Mouse (Mus musculus) lung, adult 2 months (tissue): ENCODE results near the gene Rragd. TPM values are rescaled to one million over a fixed set of nuclear protein-coding genes. Genes with fewer than 3 reads are reported as not detected.
A peak's percentile ranks its signal among the peaks of the same experiment; 100 is the strongest.

Experiments
- DNase-seq: peaks from one replicate; pipeline ENCODE4 v3.0.0; 2022
- H3K4me1 ChIP-seq: fragments of 200-500 bp; 2 replicates; pipeline ENCODE4 v1.6.1; 2011; ENCODE audit warnings: low read length; ENCODE audit not compliant: control insufficient read depth, insufficient read depth
- H3K4me3 ChIP-seq: fragments of 200-500 bp; replicated peaks from 2 replicates; pipeline ENCODE3; 2011; ENCODE audit warnings: low read depth, mild to moderate bottlenecking, control low read depth, low read length; ENCODE audit errors: extremely low read depth
- CTCF ChIP-seq: fragments of 200-500 bp; IDR thresholded peaks from 2 replicates; pipeline ENCODE4 v1.5.1; 2011; ENCODE audit warnings: mild to moderate bottlenecking, low read length, control low read depth; ENCODE audit not compliant: insufficient read depth
- POLR2A ChIP-seq: fragments of 200-500 bp; IDR thresholded peaks from 2 replicates; pipeline ENCODE4 v1.6.1; 2011; ENCODE audit warnings: low read depth, mild to moderate bottlenecking, control low read depth, low read length, borderline replicate concordance; ENCODE audit errors: extremely low read depth
- WGBS: fragments of 180-500 bp; shearing (Covaris S2); methylation state at CpG from one replicate; pipeline ENCODE4 v1.1.7; 2018; 5-methylcytosine and 5-hydroxymethylcytosine counted together
- polyA plus RNA-seq: library from polyadenylated mRNA; depleted of rRNA; stranded (reverse); fragments of >200 nt; gene quantifications from 2 replicates; pipeline ENCODE4 v1.2.3, GENCODE M21; 2012; rRNA removed

Gene Rragd
- polyA plus RNA-seq: 1.8 and 3.4 TPM in 2 replicates

- 1% methylated on average over 18 of the region's 18 CpGs for WGBS
- no peak for DNase-seq
Measured at GRCm38 (mm10) chr4:32982716-32983175, at the start of gene Rragd. Gene Rragd, plus strand, starts transcription at chr4:32983037.

GRCm38 (mm10) chr4:32936762-32937341, 46.0 kb upstream of the Rragd start:
- WGBS: 26% methylated on average over 9 of the region's 9 CpGs
- Histone ChIP-seq H3K4me1 (peaks cover 4% of the 10 kb centered on the region; the same call in 1 of the 2 replicates), H3K4me3 (no peak overlapping the region)
- TF ChIP-seq CTCF: no peak
- no peak for TF ChIP-seq POLR2A
- DNase-seq: no peak

More at GRCm38 (mm10) chr4:32982716-32983175, at the start of gene Rragd:
- Histone ChIP-seq H3K4me1 (no peaks in the 10 kb centered on the region), H3K4me3 (peak within 1 kb of the TSS; percentile 71)
- TF ChIP-seq CTCF (no peak), POLR2A (no peak)

GRCm38 (mm10) chr4:32939521-32939920, 43.3 kb upstream of the Rragd start:
- WGBS: 50% methylated on average over 4 of the region's 4 CpGs
- Histone ChIP-seq H3K4me3 (no peak overlapping the region), H3K4me1 (peaks cover 4% of the 10 kb centered on the region; the same call in 1 of the 2 replicates)
- no peak for DNase-seq
- TF ChIP-seq CTCF: no peak
- no peak for TF ChIP-seq POLR2A

GRCm38 (mm10) chr4:32939964-32940363, 42.9 kb upstream of the Rragd start:
- 65% methylated on average over 5 of the region's 5 CpGs for WGBS
- TF ChIP-seq POLR2A (no peak), CTCF (no peak)
- DNase-seq: no peak
- Histone ChIP-seq H3K4me3 (no peak overlapping the region), H3K4me1 (peaks cover 4% of the 10 kb centered on the region; the same call in 1 of the 2 replicates)

- Histone ChIP-seq H3K4me1 (peaks cover 4% of the 10 kb centered on the region; the same call in 1 of the 2 replicates), H3K4me3 (no peak overlapping the region)
- no peak for DNase-seq
- TF ChIP-seq POLR2A: no peak
- no peak for TF ChIP-seq CTCF
- whole genome bisulfite sequencing: 69% methylated on average over 4 of the region's 4 CpGs
Measured at GRCm38 (mm10) chr4:32940984-32941383, 41.9 kb upstream of the Rragd start.

- no peak for DNase-seq
- Histone ChIP-seq H3K4me3 (no peak overlapping the region), H3K4me1 (peaks cover 2% of the 10 kb centered on the region)
- no peak for TF ChIP-seq POLR2A
- no peak for TF ChIP-seq CTCF
- WGBS: 23% methylated on average over 4 of the region's 4 CpGs
Measured at GRCm38 (mm10) chr4:32947631-32948030, 35.2 kb upstream of the Rragd start.

- DNase-seq: no peak
- no peak overlapping the region for H3K4me3 ChIP-seq
- peaks cover 2% of the 10 kb centered on the region for H3K4me1 ChIP-seq
- no peak for TF ChIP-seq POLR2A
- TF ChIP-seq CTCF: no peak
- WGBS: 62% methylated on average over 10 of the region's 10 CpGs
Measured at GRCm38 (mm10) chr4:32948696-32949095, 34.1 kb upstream of the Rragd start.

GRCm38 (mm10) chr4:32950356-32951034, 32.3 kb upstream of the Rragd start, which contains the start of gene Ankrd6:
Gene Ankrd6, minus strand, starts transcription at chr4:32950841.
- DNase-seq: peak; percentile 62
- 2% methylated on average over 66 of the region's 66 CpGs for WGBS
- peak within 1 kb of the TSS; percentile 9 for H3K4me3 ChIP-seq
- H3K4me1 ChIP-seq: peaks cover 2% of the 10 kb centered on the region
- TF ChIP-seq CTCF (no peak), POLR2A (no peak)

- 4% methylated on average over 34 of the region's 34 CpGs for WGBS
- no peak for TF ChIP-seq POLR2A
- no peak for TF ChIP-seq CTCF
- no peak overlapping the region for H3K4me3 ChIP-seq
- DNase-seq: no peak
- H3K4me1 ChIP-seq: peaks cover 2% of the 10 kb centered on the region
Measured at GRCm38 (mm10) chr4:32951035-32951940, 31.5 kb upstream of the Rragd start.
